Mouse (Mus musculus): ENCODE measurements around the gene Zan.

- TF ChIP-seq POLR2A (IDR thresholded peaks at IDR 0.05; ENCODE audit: insufficient read depth, low read depth, low read length) (no peak), CTCF (IDR thresholded peaks at IDR 0.05; ENCODE audit: insufficient read depth, low read depth, low read length) (no peak)
Observed at GRCm38 (mm10) chr5:137346983-137347382, 129.9 kb downstream of the Zan start.
